Mouse (Mus musculus) lung, postnatal 0 days (tissue): ENCODE measurements at regions not wholly inside any gene's neighbourhood (a gene's known extent, or its start where the extent isn't known, plus 50 kb on each side); places are given as distances from the start of the nearest gene placed in this dataset.

Source experiments
- CTCF ChIP-seq: IDR thresholded peaks from 2 replicates; pipeline ENCODE4 v1.5.1; 2016; ENCODE audit warnings: antibody characterized with exemption, mild to moderate bottlenecking
- EP300 ChIP-seq: IDR thresholded peaks from 2 replicates; pipeline ENCODE4 v1.6.1; 2016; ENCODE audit warnings: antibody characterized with exemption, mild to moderate bottlenecking, control low read depth

GRCm38 (mm10) chr8:86280093-86280721 is 300.3 kb downstream of the Abcc12 start:
- TF ChIP-seq CTCF: no peak
- no peak for TF ChIP-seq EP300
